Mouse (Mus musculus) embryonic fibroblast, embryonic 13.5 days (primary cell): ENCODE data around the gene Gm20388.

Source experiments
- CTCF ChIP-seq: IDR thresholded peaks from 2 replicates; pipeline ENCODE4 v1.5.1; 2011; ENCODE audit warnings: mild to moderate bottlenecking, control low read depth, low read length, moderate library complexity, borderline replicate concordance; ENCODE audit not compliant: insufficient read depth
- POLR2A ChIP-seq: IDR thresholded peaks from 2 replicates; pipeline ENCODE4 v1.6.1; 2011; ENCODE audit warnings: low read depth, mild to moderate bottlenecking, control low read depth, low read length, moderate library complexity

- TF ChIP-seq POLR2A = no peak
- no peak for TF ChIP-seq CTCF
Measured at GRCm38 (mm10) chr8:124152771-124153170, 4242.1 kb downstream of the Gm20388 start.
